Mouse (Mus musculus): Measurements from ENCODE around the gene Herc1.

Gene Herc1

DNA sequence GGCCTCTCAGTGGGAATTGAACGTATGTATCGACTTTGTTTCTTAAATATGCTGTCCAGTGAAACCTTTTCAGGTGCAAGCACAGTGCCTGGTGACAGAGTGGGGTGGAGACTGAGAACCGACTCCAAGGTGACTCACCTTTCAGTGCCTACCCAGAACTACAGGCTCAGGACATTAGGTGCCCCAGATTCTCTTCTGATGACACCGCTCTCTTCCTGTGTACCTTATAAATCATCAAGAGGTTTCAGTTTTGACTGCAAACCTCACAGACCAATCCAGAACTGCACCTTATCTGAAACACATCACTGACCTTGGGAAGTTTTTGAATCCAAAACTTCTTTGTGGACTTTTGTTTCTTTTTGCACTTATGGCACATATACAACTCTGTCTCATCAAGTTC is 170.0 kb downstream of the Herc1 start:
- DNase-seq (ENCODE audit: low spot score in 2 of 2), result no peak

DNA sequence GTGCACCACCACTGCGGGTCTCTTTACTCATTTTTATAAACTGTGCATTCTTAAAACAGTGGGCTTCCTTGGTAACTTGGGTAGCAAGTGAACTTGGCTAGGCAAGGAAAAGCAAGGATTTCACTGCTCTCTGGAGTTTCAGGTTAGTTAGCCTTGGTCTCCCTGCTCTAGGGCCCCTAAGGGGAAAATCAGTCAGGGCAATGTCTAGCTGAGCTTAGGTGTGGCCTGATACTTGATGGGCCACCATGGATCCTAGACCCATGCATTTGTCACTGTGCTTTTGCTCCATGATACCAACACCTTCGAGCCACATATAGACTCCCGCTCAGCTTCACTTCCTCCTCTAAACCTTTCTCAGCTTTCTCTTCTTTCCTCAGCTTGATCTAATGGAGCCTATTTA is 171.3 kb downstream of the Herc1 start:
- DNase-seq (ENCODE audit: low spot score in 2 of 2), result no peak

DNA sequence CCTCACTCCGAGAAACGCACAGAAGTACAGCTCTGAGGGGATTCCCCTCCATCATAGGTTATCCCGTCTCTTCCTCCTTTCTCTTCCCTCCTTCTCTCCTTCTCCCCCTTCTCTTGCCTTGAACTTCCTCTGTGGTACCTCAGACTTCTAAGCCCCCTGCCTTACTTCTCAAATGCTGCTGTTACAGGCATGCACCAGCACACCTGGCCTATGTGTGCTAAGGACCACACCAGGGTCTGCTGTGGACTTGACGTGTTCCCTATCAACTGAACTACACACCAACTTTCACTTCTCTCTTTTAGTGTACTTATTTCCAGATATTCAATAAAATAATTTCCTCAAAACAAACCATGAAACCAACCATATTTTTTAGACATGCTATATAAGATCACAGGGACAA is 192.5 kb downstream of the Herc1 start:
- no peak for DNase-seq (ENCODE audit: low spot score in 2 of 2)
